Mouse (Mus musculus) thymus, adult 2 months (tissue): ENCODE data around the gene Atp11a.

ENCODE experiments used
- CTCF ChIP-seq: fragments of 200-500 bp; IDR thresholded peaks from 2 replicates; pipeline ENCODE4 v1.5.1; 2012; ENCODE audit warnings: mild to moderate bottlenecking, control low read depth, low read length, moderate library complexity, borderline replicate concordance; ENCODE audit not compliant: control insufficient read depth, poor library complexity, insufficient read depth; ENCODE audit errors: extremely low read depth
- POLR2A ChIP-seq: fragments of 200-500 bp; IDR thresholded peaks from 2 replicates; pipeline ENCODE4 v1.6.1; 2012; ENCODE audit warnings: mild to moderate bottlenecking, low read length, control low read depth, moderate library complexity; ENCODE audit not compliant: control insufficient read depth, poor library complexity, insufficient read depth; ENCODE audit errors: extremely low read depth

DNA sequence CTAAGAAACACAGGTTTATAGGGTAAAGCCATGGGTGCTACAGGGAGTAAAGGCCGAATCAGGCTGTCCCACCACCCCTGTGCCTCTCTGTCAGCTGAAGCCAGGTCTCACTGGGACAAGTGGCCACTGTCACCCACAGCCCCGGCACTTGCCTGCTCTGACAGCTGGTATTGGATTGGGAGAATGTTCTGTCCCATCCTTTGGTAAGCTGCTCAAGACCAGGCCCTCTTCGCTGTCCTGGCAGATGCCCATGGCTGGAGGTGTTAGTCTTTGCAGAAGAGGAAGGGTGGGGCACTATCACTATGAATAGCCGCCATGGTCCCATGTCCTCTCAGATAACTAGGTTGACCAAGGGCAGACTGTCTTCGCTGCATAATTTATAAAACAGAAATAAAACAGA lies 76.8 kb downstream of the Atp11a start:
- no peak for TF ChIP-seq POLR2A
- no peak for TF ChIP-seq CTCF
